Mouse (Mus musculus): ENCODE results near the gene Lancl2.

DNA sequence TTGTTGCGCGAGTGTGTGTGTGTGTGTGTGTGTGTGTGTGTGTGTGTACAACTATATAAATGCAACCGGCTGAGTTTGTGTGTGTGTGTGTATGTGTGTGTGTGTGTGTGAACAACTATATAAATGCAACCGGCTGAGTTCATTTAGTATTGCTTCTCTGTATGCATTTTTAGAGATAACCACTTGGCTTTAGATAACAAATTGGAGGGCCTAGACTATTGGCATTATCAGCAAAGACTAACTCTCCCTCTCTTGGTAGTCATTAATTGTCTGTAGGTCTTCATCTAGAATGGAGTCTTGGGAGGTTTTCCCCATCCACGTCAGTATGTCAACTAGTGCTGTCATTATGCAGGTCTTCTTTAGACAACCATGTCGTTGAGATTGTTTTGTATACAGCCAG, 85.0 kb downstream of the Lancl2 start:
- TF ChIP-seq GATA1 (IDR thresholded peaks at IDR 0.05; ENCODE audit: low read length) (no peak), TAL1 (IDR thresholded peaks at IDR 0.05; ENCODE audit: low read length) (no peak)
